In genomic region chr3:28653043-28653442, GRCm38 (mm10) we compare ENCODE assay signal across 13 mouse cellular contexts. TPM values are rescaled to one million over a fixed set of nuclear protein-coding genes. Genes with fewer than 3 reads are reported as not detected.
"Had no signal": no experiment of that assay in that cellular context is flagged by ENCODE, and none has a peak within 500 bp of the region (broad histone marks: within the 10 kb centered on the region; RNA-seq: fewer than 3 reads in every experiment).

No protein-coding gene starts in this region.

- ATAC-seq: intestine, embryonic 16.5 days; liver, postnatal 0 days; midbrain, embryonic 13.5 days had no signal

- H3K27ac ChIP-seq: liver, embryonic 13.5 days; midbrain, embryonic 13.5 days had no signal

- H3K36me3 ChIP-seq: liver, embryonic 13.5 days had no signal

- H3K27me3 ChIP-seq: liver, embryonic 13.5 days; midbrain, embryonic 13.5 days had no signal

- DNase-seq: kidney, adult 8-10 months; kidney, postnatal 25 days; layer of hippocampus, postnatal 36 days; left cerebral cortex, postnatal 4 days; liver; liver, embryonic 13.5 days; liver, postnatal 0 days; right cerebral cortex, postnatal 4 days; spleen, adult 18-20 months; thymus, adult 18-20 months; thymus, postnatal 36 days had no signal

- H3K4me3 ChIP-seq: liver, embryonic 13.5 days; midbrain, embryonic 13.5 days had no signal

- H3K4me2 ChIP-seq: liver, embryonic 13.5 days; midbrain, embryonic 13.5 days had no signal

- H3K4me1 ChIP-seq: liver, embryonic 13.5 days; midbrain, embryonic 13.5 days had no signal

- H3K9ac ChIP-seq: liver, embryonic 13.5 days; liver, postnatal 0 days; midbrain, embryonic 13.5 days had no signal

- H3K9me3 ChIP-seq: liver, embryonic 13.5 days; midbrain, embryonic 13.5 days had no signal

RNA-seq across cellular contexts. Expression of gene Slc2a2, which starts 44.7 kb away (rescaled TPM):
- polyA plus RNA-seq: midbrain, embryonic 13.5 days had no signal
